Mouse (Mus musculus) liver, embryonic 14.5 days (tissue): ENCODE measurements around the gene Arhgef19. TPM values are rescaled to one million over a fixed set of nuclear protein-coding genes. Genes with fewer than 3 reads are reported as not detected.

ENCODE experiments used
- ATAC-seq: fragments of 200-750 bp; cut with Nextera tagmentation; 2 replicates; pipeline ENCODE4 v1.8.0; 2017; ENCODE audit warnings: moderate number of reproducible peaks, mild to moderate bottlenecking, moderate library complexity; ENCODE audit not compliant: insufficient read depth
- DNase-seq, 3 experiments: peaks; one replicate each; pipeline ENCODE4 v3.0.0-alpha.2; 2012 to 2013; ENCODE audit warnings: low read depth in 3 of 3, low spot score in 3 of 3
- H3K27ac ChIP-seq: fragments of 300-500 bp; sonication (generic); 2 replicates; pipeline ENCODE4 v1.5.1; 2014; ENCODE audit warnings: moderate library complexity, mild to moderate bottlenecking, control low read depth, inconsistent platforms
- H3K27me3 ChIP-seq: fragments of 300-500 bp; sonication (generic); 2 replicates; pipeline ENCODE4 v1.6.1; 2014; ENCODE audit warnings: mild to moderate bottlenecking, low read length, moderate library complexity; ENCODE audit not compliant: control insufficient read depth, insufficient read depth
- H3K36me3 ChIP-seq: fragments of 300-500 bp; sonication (generic); replicated peaks from 2 replicates; pipeline ENCODE4 v1.6.1; 2014; ENCODE audit warnings: low read depth; ENCODE audit not compliant: control insufficient read depth, insufficient read depth
- H3K4me1 ChIP-seq, 2 experiments: fragments of 200-500 bp in 1 of 2; fragments of 300-500 bp in 1 of 2; sonication (generic) in 1 of 2; replicated peaks; 2 replicates each; pipeline ENCODE4 v1.6.1; 2012 to 2014; ENCODE audit warnings: antibody characterized with exemption in 1 of 2, inconsistent platforms in 1 of 2, low read length in 1 of 2; ENCODE audit not compliant: control insufficient read depth in 2 of 2, insufficient read depth in 2 of 2
- H3K4me2 ChIP-seq: fragments of 300-500 bp; sonication (generic); 2 replicates; pipeline ENCODE4 v1.6.1; 2014; ENCODE audit warnings: low read depth, mild to moderate bottlenecking, control low read depth, moderate library complexity
- H3K4me3 ChIP-seq, 2 experiments: fragments of 200-500 bp in 1 of 2; fragments of 300-500 bp in 1 of 2; sonication (generic) in 1 of 2; 2 replicates each; pipeline ENCODE4 v1.5.1; 2012 to 2014; ENCODE audit warnings: low read depth in 2 of 2, low read length in 2 of 2, mild to moderate bottlenecking in 2 of 2, control low read depth in 1 of 2, inconsistent platforms in 1 of 2, moderate library complexity in 1 of 2; ENCODE audit not compliant: insufficient read depth in 1 of 2
- H3K9ac ChIP-seq: fragments of 300-500 bp; sonication (generic); replicated peaks from 2 replicates; pipeline ENCODE4 v1.6.1; 2014; ENCODE audit warnings: mild to moderate bottlenecking, control low read depth, moderate library complexity
- H3K9me3 ChIP-seq: fragments of 300-500 bp; sonication (generic); 2 replicates; pipeline ENCODE4 v1.6.1; 2016; ENCODE audit warnings: low read length, mixed read lengths; ENCODE audit not compliant: control insufficient read depth
- CTCF ChIP-seq: IDR thresholded peaks from 2 replicates; pipeline ENCODE4 v1.5.1; 2016; ENCODE audit warnings: antibody characterized with exemption, low read depth, control low read depth
- EP300 ChIP-seq: IDR thresholded peaks from 2 replicates; pipeline ENCODE4 v1.6.1; 2016; ENCODE audit warnings: antibody characterized with exemption, low read depth
- whole genome bisulfite sequencing: fragments of 180-500 bp; shearing (Covaris S2); extraction: QIAGEN DNeasy Blood & Tissue Kit; methylation state at CpG from one replicate; pipeline ENCODE4 v1.1.7; 2014; ENCODE audit not compliant: insufficient replicate concordance; 5-methylcytosine and 5-hydroxymethylcytosine counted together
- polyA plus RNA-seq, 2 experiments: library from polyadenylated mRNA; depleted of rRNA in 1 of 2; stranded (reverse) in 1 of 2; unstranded in 1 of 2; fragments of >200 nt; fragmentation: Nextera tagmentation in 1 of 2; extraction: Ambion mirVana in 1 of 2; gene quantifications; 2 replicates each; pipeline versions ENCODE4 v1.2.1 to v1.2.3; 2012 to 2014

Arhgef19 gene
- 0.88 and 0.92 TPM in 2 replicates for polyA plus RNA-seq (2012; rRNA removed)
- polyA plus RNA-seq (2014; fragmentation: Nextera tagmentation; extraction: Ambion mirVana) = 0.57 and 0.72 TPM in 2 replicates

GRCm38 (mm10) chr4:141239388-141240125 is at the start of gene Arhgef19:
Gene Arhgef19, plus strand, starts transcription at chr4:141239499.
- no peak for TF ChIP-seq CTCF
- TF ChIP-seq EP300 = no peak
- H3K27me3 ChIP-seq = peaks cover 59% of the 10 kb centered on the region

GRCm38 (mm10) chr4:141191294-141191693 is 48.0 kb upstream of the Arhgef19 start:
- Histone ChIP-seq H3K4me3 (no peak overlapping the region), H3K27ac (no peak overlapping the region), H3K27me3 (no peaks in the 10 kb centered on the region), H3K9ac (no peak overlapping the region), H3K4me2 (no peak overlapping the region), H3K4me1 (peaks cover under 1 to 2% of the 10 kb centered on the region in 2 experiments; a peak in 2 of 4 replicates), H3K9me3 (no peaks in the 10 kb centered on the region), H3K36me3 (peaks cover 18% of the 10 kb centered on the region; the same call in 1 of the 2 replicates)
- TF ChIP-seq EP300 (no peak), CTCF (no peak)
- WGBS = 83% methylated on average over 7 of the region's 7 CpGs
- ATAC-seq (no peak), DNase-seq (no peak)

More at GRCm38 (mm10) chr4:141239388-141240125, at the start of gene Arhgef19:
- peak; percentile 87 for ATAC-seq
- no peaks in the 10 kb centered on the region for H3K36me3 ChIP-seq
- peaks cover 5 to 9% of the 10 kb centered on the region in 2 experiments for H3K4me1 ChIP-seq
- WGBS = 2% methylated on average over 31 of the region's 31 CpGs
- H3K4me3 ChIP-seq = peak within 1 kb of the TSS; percentile 39 to 43
- no peaks in the 10 kb centered on the region for H3K9me3 ChIP-seq
- H3K4me2 ChIP-seq = peak within 1 kb of the TSS; percentile 55
- H3K27ac ChIP-seq = no peak within 1 kb of the TSS
- peak; percentile 47 to 67 (median 52) for DNase-seq
- H3K9ac ChIP-seq = no peak within 1 kb of the TSS

GRCm38 (mm10) chr4:141194553-141194952 is 44.7 kb upstream of the Arhgef19 start:
- ATAC-seq = no peak
- DNase-seq = no peak
- peaks cover 41% of the 10 kb centered on the region for H3K36me3 ChIP-seq
- H3K4me2 ChIP-seq = no peak overlapping the region
- 87% methylated on average over 6 of the region's 6 CpGs for WGBS
- TF ChIP-seq CTCF (no peak), EP300 (no peak)
- H3K27ac ChIP-seq = no peak overlapping the region
- no peak overlapping the region for H3K9ac ChIP-seq
- no peak overlapping the region for H3K4me3 ChIP-seq
- H3K27me3 ChIP-seq = no peaks in the 10 kb centered on the region
- no peaks in the 10 kb centered on the region for H3K4me1 ChIP-seq
- no peaks in the 10 kb centered on the region for H3K9me3 ChIP-seq

GRCm38 (mm10) chr4:141196981-141197685 is 42.2 kb upstream of the Arhgef19 start:
- Histone ChIP-seq H3K27me3 (no peaks in the 10 kb centered on the region), H3K4me1 (no peaks in the 10 kb centered on the region), H3K4me2 (no peak overlapping the region), H3K4me3 (no peak overlapping the region), H3K27ac (no peak overlapping the region), H3K36me3 (peaks cover 50% of the 10 kb centered on the region), H3K9me3 (no peaks in the 10 kb centered on the region), H3K9ac (no peak overlapping the region)
- DNase-seq (no peak), ATAC-seq (no peak)
- no peak for TF ChIP-seq CTCF
- TF ChIP-seq EP300 = no peak
- 76% methylated on average over 13 of the region's 13 CpGs for WGBS

- 94% methylated on average over 13 of the region's 13 CpGs for WGBS
- no peak overlapping the region for H3K4me2 ChIP-seq
- H3K4me1 ChIP-seq = no peaks in the 10 kb centered on the region
- peaks cover 50% of the 10 kb centered on the region for H3K36me3 ChIP-seq
- H3K4me3 ChIP-seq = no peak overlapping the region
- TF ChIP-seq EP300 (no peak), CTCF (peak; percentile 20; the same call in 1 of the 2 replicates)
- no peaks in the 10 kb centered on the region for H3K9me3 ChIP-seq
- no peak overlapping the region for H3K9ac ChIP-seq
- no peak overlapping the region for H3K27ac ChIP-seq
- ATAC-seq (no peak), DNase-seq (no peak)
- no peaks in the 10 kb centered on the region for H3K27me3 ChIP-seq
Observed at GRCm38 (mm10) chr4:141197686-141198035, 41.6 kb upstream of the Arhgef19 start.
